Mouse (Mus musculus) liver, adult (tissue): ENCODE data around the gene Gm20388.

Experiments
- GATA4 ChIP-seq: IDR thresholded peaks from 2 replicates; pipeline ENCODE4 v1.6.1; 2014; ENCODE audit warnings: mild to moderate bottlenecking, low read length; ENCODE audit not compliant: insufficient replicate concordance

Gm20388 gene

GRCm38 (mm10) chr8:120037199-120037598 lies 126.6 kb downstream of the Gm20388 start:
- no peak; the same call in 1 of the 2 replicates for TF ChIP-seq GATA4

DNA sequence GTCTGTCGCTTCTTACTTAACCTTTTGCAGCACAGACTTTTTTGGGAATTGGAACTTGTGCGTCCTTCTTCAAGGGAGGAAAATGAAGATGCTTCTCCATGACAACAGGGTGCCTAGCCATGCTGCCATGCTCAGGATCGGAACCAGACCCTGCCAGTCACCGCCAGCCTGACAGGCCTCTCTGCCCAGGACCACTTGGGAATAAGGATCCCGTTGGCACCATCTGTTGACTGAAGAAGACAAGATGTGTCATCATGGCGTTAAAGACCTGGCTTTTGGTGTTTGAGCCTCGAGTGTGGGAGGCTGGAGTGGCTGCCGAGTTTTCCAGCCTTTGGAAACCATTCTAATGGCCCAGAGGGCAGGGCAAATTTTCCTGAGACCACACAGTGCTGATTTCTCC lies 127.0 kb downstream of the Gm20388 start:
- TF ChIP-seq GATA4, result no peak

DNA sequence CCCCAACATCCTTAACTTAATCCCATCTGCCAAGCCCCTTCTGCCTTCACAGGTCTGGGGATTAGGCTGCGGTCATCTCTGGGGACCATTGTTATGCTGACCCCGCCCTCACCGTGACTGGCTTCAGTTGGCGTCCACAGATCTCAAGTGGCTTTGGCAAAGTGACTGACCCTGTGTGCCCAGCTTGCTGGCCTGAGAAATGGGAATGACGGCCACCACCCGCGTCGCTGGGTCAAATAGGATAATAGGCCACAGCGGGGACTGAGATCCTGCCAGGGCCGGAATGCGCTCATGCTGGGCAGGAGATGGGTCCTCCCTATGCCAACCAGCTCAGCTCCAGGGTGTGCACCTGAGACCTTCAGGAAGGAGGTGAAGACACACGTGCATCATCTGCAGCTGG lies 128.1 kb downstream of the Gm20388 start:
- no peak for TF ChIP-seq GATA4

- TF ChIP-seq GATA4, result no peak
Observed at GRCm38 (mm10) chr8:120039313-120039919, 128.8 kb downstream of the Gm20388 start.

- TF ChIP-seq GATA4, result peak; percentile 67; the same call in 1 of the 2 replicates
Observed at GRCm38 (mm10) chr8:120040861-120041260, 130.2 kb downstream of the Gm20388 start.

DNA sequence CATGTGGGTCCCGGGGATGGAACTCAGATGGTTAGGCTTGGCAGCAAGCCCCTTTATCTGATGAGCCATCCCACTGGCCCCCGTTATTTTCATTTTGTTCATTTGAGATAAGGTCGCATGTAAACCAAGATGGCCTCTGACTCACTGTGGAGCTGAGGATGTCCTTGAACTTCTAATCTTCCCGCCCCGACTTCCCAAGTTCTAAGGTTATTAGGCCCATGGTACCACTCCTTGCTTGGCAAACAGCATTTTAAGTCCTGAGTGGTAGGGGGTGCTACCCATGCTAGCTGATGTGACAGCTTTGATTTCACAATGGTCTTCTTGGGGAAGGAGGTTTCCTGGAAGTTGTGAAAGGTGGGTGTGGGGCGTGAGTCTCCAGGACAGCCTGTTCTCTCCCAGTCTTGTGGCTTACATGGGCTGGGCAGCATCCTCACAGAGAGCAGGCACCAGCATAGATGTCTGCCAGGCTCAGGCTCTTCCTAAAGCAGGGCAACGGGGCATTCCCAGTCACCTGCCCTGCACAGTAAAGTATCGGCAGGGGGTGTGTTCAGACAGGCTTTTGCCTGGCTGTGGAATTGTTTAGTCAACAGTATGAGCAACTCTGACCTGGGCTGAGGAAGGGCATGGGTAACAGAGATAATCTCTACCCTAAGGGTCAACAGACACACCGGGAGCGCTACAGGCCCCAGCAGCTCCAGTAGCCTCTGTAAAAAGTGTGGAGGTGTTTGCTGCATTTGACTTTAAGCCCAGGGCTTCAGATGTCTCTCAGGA lies 132.1 kb downstream of the Gm20388 start:
- no peak for TF ChIP-seq GATA4

- TF ChIP-seq GATA4, result no peak
Observed at GRCm38 (mm10) chr8:120044907-120045306, 134.3 kb downstream of the Gm20388 start.

DNA sequence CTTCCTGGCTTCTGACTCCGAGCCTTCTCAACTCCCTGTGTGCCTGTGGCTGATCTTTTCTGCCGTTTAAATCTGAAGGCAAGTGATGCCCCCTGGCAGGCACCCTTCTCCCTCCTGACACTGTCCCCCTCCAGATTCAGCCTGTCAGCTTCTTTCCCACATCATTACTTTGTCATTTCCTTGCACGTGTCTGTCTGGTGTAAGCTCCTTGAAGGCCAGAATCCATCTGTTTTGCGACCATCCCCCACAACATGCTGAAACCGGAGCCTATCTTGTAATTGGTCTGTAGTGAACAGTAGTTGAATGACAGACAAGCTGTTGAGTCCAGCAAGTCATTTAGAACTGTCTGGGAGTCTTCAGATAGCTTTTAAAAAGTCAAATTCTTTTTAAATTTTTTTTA lies 134.8 kb downstream of the Gm20388 start:
- TF ChIP-seq GATA4, result no peak

DNA sequence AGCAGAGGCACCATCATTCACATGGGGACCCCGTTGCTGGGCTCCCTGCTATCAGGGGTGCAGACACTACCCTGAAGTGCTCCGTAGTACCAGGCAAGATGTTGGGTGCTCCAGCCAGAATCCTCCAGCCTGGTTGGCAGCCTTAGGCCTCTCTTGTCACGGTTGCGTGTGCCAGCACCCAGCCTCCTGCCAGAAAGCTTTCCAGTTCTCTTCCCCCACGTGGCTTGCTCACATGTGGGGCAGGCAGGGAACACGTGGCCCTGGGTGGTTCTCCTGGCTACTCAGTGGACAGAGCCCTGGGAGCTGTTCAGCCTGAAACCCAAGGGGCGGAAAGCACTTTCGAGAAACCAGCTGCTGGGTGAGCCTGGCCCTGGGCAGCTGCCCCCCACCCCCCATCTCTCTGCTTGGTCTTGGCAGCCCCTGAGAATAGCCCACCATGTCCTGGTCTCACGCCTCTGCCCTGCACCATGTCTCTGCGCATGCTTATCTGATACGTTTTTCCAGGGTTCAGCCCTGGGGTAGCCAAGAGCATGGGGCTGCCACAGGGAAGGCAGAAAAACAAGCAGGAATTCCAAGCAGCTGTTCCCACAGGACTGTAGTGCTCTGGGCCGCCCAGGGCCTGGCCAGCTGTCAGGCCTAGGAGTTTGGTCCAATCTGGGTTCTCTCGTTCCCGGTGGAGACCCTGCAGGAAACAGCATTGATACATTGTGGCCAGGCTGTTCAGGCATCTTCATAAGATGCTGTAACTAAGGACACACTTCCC lies 135.8 kb downstream of the Gm20388 start:
- peak; percentile 4; the same call in 1 of the 2 replicates for TF ChIP-seq GATA4

DNA sequence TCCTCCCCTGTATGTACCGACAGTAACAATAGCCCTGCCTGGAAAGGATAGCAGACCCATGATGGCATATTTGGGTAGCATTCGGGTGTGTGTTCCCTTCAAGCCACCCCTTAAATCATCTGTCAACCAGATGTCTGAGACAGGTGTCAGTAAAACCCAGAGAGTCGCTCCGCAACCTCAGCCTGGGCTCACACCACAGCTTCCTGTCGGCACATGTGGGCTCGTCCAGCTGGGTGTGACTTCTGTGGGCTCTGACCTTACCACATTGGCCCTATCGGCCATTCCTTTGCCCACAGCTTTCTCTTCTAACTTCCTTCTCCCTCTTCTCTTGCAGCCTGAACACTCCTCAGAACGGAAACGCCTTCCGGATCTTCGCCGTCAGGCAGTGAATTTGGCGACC lies 139.3 kb downstream of the Gm20388 start:
- no peak for TF ChIP-seq GATA4

DNA sequence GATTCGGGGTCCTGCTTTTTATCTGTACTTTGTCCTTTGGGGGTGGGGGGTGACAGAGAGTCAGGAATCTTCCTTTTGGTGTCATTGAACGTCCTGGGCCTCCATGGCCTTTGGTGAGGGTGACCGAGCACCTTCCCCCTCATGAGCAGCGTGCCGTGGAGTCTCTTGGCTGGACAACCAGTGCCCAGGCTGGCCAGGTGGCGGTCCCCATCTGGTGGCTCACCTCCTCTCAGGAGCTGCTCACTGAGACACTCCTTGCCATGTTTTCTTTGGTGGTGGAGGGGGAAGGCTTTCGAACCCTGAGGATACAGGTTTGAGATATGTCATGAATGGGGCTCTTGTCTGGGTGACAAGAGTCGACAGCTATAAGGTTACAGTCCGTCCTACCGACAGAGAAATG lies 139.7 kb downstream of the Gm20388 start:
- TF ChIP-seq GATA4, result no peak

GRCm38 (mm10) chr8:120051006-120051405 lies 140.4 kb downstream of the Gm20388 start:
- no peak for TF ChIP-seq GATA4

GRCm38 (mm10) chr8:120051908-120052307 lies 141.3 kb downstream of the Gm20388 start:
- no peak for TF ChIP-seq GATA4

DNA sequence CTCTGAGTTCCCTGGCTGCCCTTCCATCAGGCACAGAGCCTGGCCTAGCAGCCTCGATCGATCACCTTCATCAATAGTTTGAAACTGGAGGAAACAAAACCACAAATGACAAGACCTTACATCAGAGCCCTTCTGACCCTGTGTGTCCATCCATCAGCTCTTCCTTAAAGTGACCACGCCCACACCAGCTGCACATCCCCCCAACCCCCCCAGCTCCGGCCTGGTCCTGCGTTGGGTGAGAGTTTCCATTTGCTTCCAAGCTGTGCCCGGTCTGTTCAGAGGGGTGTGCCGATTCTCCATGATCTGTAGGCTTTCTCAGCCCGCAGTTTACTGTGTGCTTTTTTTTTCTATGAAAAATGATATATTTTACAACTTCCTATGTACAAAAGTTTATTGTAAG lies 141.7 kb downstream of the Gm20388 start:
- no peak for TF ChIP-seq GATA4

DNA sequence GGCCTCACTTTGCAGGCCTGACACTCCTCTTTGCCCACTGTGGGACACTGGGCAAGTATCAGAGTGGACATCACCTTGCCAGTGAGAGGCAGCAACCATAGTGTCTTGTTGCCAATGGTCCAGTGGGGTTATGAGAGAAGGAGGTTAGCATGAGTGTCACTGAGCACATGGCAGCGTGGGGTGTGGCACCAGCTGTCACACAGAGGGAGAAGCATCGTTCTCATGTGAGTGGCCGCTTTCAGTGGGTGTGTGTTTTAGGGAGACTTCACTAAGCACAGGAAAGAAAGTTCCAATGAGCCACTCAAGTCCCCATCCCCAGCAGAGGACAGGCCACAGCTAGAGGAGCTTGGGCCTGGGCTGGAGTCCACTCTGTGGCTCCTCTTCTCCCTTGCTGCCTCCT lies 144.2 kb downstream of the Gm20388 start:
- no peak for TF ChIP-seq GATA4

GRCm38 (mm10) chr8:120057078-120057477 lies 146.4 kb downstream of the Gm20388 start:
- TF ChIP-seq GATA4, result no peak
